35 mouse cellular contexts compared by ENCODE assay signal in the genomic region with DNA sequence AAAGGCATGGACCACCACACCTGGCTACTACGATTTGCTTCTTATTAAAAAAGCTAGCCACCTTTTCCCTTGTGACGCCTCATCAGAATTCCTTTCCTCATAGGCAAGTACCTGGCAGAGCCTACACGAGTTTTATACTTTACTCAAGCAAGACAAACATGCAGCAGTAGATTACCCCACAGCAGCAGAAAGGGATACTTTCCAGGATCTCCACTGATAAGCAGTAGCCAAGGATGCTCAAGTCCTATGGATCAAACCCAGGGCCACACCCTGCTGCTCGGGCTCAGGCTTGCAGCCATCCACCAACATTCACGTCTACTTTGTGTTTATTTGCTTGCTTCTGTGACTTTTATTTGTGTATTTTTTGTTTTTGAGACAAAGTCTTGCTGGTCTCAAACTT.
"Had no signal": no experiment of that assay in that cellular context is flagged by ENCODE, and none has a peak within 500 bp of the region (broad histone marks: within the 10 kb centered on the region; RNA-seq: fewer than 3 reads in every experiment).

No protein-coding gene starts in this region.

- H3K27me3 ChIP-seq: heart, embryonic 12.5 days; heart, embryonic 13.5 days; heart, embryonic 15.5 days; hindbrain, embryonic 12.5 days; hindbrain, embryonic 13.5 days; hindbrain, embryonic 15.5 days; intestine, embryonic 15.5 days; kidney, embryonic 15.5 days had no signal

- DNase-seq: heart, postnatal 10 days; heart, postnatal 14 days; heart, postnatal 36 days; heart, postnatal 4 days; kidney, adult 11 months; kidney, adult 18-20 months; kidney, adult 2 months; kidney, adult 8-10 months; kidney, adult 9 months; kidney, postnatal 10 days; kidney, postnatal 14 days; kidney, postnatal 25 days; kidney, postnatal 36 days; kidney, postnatal 4 days; layer of hippocampus, adult 9-11 months; layer of hippocampus, postnatal 36 days had no signal

- H3K36me3 ChIP-seq: heart, embryonic 10.5 days; heart, embryonic 12.5 days; heart, embryonic 13.5 days; heart, embryonic 15.5 days; hindbrain, embryonic 13.5 days; hindbrain, embryonic 15.5 days; intestine, embryonic 15.5 days; kidney, embryonic 15.5 days had no signal

- H3K27ac ChIP-seq: heart, embryonic 10.5 days; heart, embryonic 13.5 days; heart, embryonic 15.5 days; hindbrain, embryonic 10.5 days; hindbrain, embryonic 12.5 days; hindbrain, embryonic 13.5 days; hindbrain, embryonic 14.5 days; hindbrain, embryonic 15.5 days; hindbrain, postnatal 0 days; intestine, embryonic 15.5 days; kidney, embryonic 15.5 days; kidney, postnatal 0 days; layer of hippocampus, adult 2 months had no signal

- H3K9me3 ChIP-seq: heart, embryonic 10.5 days; heart, embryonic 12.5 days; heart, embryonic 13.5 days; heart, embryonic 15.5 days; hindbrain, embryonic 10.5 days; hindbrain, embryonic 12.5 days; hindbrain, embryonic 13.5 days; hindbrain, embryonic 15.5 days; intestine, embryonic 15.5 days; kidney, embryonic 15.5 days had no signal

- ATAC-seq: hindbrain, embryonic 16.5 days; hindbrain, postnatal 0 days; inflammation-experienced regulatory T-cells, adult 6 months; intestine, embryonic 15.5 days; intestine, embryonic 16.5 days; intestine, postnatal 0 days had no signal

- H3K4me2 ChIP-seq: heart, embryonic 11.5 days; heart, embryonic 12.5 days; heart, embryonic 13.5 days; heart, embryonic 15.5 days; hindbrain, embryonic 12.5 days; hindbrain, embryonic 13.5 days; hindbrain, embryonic 14.5 days; hindbrain, embryonic 15.5 days; intestine, embryonic 15.5 days; kidney, embryonic 15.5 days had no signal

- H3K4me1 ChIP-seq: heart, embryonic 10.5 days; heart, embryonic 12.5 days; heart, embryonic 13.5 days; heart, embryonic 15.5 days; hindbrain, embryonic 12.5 days; hindbrain, embryonic 15.5 days; intestine, embryonic 15.5 days had no signal

- H3K9ac ChIP-seq: heart, embryonic 12.5 days; heart, embryonic 13.5 days; heart, embryonic 15.5 days; hindbrain, embryonic 12.5 days; hindbrain, embryonic 13.5 days; hindbrain, embryonic 14.5 days; hindbrain, embryonic 15.5 days; intestine, embryonic 15.5 days; kidney, embryonic 15.5 days had no signal

- H3K4me3 ChIP-seq: heart, embryonic 10.5 days; heart, embryonic 12.5 days; heart, embryonic 13.5 days; heart, embryonic 15.5 days; hindbrain, embryonic 10.5 days; hindbrain, embryonic 12.5 days; hindbrain, embryonic 13.5 days; hindbrain, embryonic 15.5 days; intestine, embryonic 15.5 days; kidney, embryonic 15.5 days; layer of hippocampus, adult 2 months had no signal
